Mouse (Mus musculus): ENCODE measurements at regions not wholly inside any gene's neighbourhood (a gene's known extent, or its start where the extent isn't known, plus 50 kb on each side); places are given as distances from the start of the nearest gene placed in this dataset.
"Not testable (repeated sequence)": the region's sequence is repeated elsewhere in the genome, so short reads cannot be mapped to it uniquely, and the experiment has no call there.

DNA sequence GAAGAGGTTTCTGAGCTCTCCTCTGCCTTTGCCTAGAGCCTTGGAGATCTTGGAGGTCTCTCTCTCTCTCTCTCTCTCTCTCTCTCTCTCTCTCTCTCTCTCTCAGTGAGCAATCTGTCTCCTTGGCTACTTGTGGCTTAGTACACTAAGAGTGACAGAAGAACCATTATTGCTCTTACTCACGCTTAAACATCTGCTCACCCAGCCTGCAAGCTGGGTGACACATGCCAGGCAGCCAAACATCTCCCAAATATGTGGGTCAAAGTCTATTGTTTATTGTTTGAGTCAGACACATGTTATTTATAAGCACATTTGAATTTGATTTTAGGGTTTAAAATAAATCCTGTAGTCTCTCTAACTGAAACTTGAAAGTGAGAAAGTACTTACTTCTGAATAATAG is 72.7 kb downstream of the Ccdc71l start:
- peaks cover 1% of the 10 kb centered on the region for H3K4me1 ChIP-seq (ENCODE audit: control insufficient read depth, insufficient read depth, low read length)
- TF ChIP-seq CTCF (IDR thresholded peaks at IDR 0.05) (no peak), POLR2A (IDR thresholded peaks at IDR 0.05; ENCODE audit: insufficient read depth, low read depth, low read length) (no peak), EP300 (IDR thresholded peaks at IDR 0.05; ENCODE audit: insufficient read depth, low read depth, low read length) (no peak)
- H3K9ac ChIP-seq (ENCODE audit: low read depth, low read length) = no peak overlapping the region
- no peak overlapping the region for H3K4me3 ChIP-seq
- 57% methylated on average over 1 of the region's 1 CpGs for WGBS
- intact Hi-C loops (cut with DNase I) = no loop called here
- no peak for DNase-seq
- H3K27me3 ChIP-seq (ENCODE audit: control insufficient read depth, insufficient read depth, low read length) = no peaks in the 10 kb centered on the region
- no peaks in the 10 kb centered on the region for H3K79me2 ChIP-seq (replicated peaks; ENCODE audit: control insufficient read depth, insufficient read depth, low read length)
- no peaks in the 10 kb centered on the region for H3K36me3 ChIP-seq (ENCODE audit: control insufficient read depth, insufficient read depth, low read length)
- H3K27ac ChIP-seq = no peak overlapping the region

DNA sequence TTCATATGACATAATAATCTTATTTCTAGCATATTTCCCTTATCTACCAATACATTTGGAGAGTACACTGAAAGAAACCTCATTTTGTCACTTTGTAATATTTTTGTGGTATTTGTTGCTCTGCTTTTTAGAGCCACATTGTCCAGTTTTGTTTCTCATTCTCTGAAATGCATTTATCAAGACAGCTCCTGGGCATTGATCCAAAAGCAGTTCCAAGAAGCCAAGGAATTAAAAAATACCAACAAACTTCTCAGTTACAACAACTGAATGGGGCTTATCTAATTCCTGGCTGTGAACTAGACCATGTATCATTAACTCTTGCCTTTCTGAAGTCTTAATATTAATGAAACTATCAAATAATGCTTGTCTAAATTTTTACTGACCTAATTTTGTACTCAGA is 76.3 kb downstream of the Ccdc71l start:
- Histone ChIP-seq H3K27ac (no peak overlapping the region), H3K9ac (ENCODE audit: low read depth, low read length) (no peak overlapping the region), H3K4me1 (ENCODE audit: control insufficient read depth, insufficient read depth, low read length) (peaks cover 1% of the 10 kb centered on the region), H3K27me3 (ENCODE audit: control insufficient read depth, insufficient read depth, low read length) (no peaks in the 10 kb centered on the region), H3K4me3 (no peak overlapping the region), H3K36me3 (ENCODE audit: control insufficient read depth, insufficient read depth, low read length) (no peaks in the 10 kb centered on the region), H3K79me2 (replicated peaks; ENCODE audit: control insufficient read depth, insufficient read depth, low read length) (no peaks in the 10 kb centered on the region)
- no peak for TF ChIP-seq EP300 (IDR thresholded peaks at IDR 0.05; ENCODE audit: insufficient read depth, low read depth, low read length)
- no peak for TF ChIP-seq POLR2A (IDR thresholded peaks at IDR 0.05; ENCODE audit: insufficient read depth, low read depth, low read length)
- TF ChIP-seq CTCF (IDR thresholded peaks at IDR 0.05) = no peak
- intact Hi-C loops (cut with DNase I) = no loop called here
- DNase-seq = no peak

DNA sequence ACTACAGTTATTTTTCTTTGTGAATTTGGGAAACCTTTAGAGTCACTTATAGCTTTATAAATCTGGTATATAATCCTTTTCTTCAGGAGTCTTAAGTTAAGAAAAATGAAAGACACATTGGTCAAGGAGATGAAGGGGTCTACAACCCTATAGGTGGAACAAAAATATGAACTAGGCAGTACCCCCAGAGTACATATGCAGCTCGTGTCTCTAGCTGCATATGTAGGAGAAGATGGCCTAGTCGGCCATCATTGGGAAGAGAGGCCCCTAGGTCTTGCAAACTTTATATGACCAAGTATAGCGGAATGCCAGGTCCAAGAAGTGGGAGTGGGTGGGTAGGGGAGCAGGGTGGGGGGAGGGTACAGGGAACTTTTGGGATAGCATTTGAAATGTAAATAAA is 76.7 kb downstream of the Ccdc71l start:
- intact Hi-C loops (cut with DNase I); H3K27ac ChIP-seq; H3K4me1 ChIP-seq (ENCODE audit: control insufficient read depth, insufficient read depth, low read length); H3K79me2 ChIP-seq (replicated peaks; ENCODE audit: control insufficient read depth, insufficient read depth, low read length); H3K9ac ChIP-seq (ENCODE audit: low read depth, low read length); H3K4me3 ChIP-seq; DNase-seq; H3K36me3 ChIP-seq (ENCODE audit: control insufficient read depth, insufficient read depth, low read length); H3K27me3 ChIP-seq (ENCODE audit: control insufficient read depth, insufficient read depth, low read length): not testable (repeated sequence)
- WGBS = 91% methylated on average over 3 of the region's 3 CpGs

DNA sequence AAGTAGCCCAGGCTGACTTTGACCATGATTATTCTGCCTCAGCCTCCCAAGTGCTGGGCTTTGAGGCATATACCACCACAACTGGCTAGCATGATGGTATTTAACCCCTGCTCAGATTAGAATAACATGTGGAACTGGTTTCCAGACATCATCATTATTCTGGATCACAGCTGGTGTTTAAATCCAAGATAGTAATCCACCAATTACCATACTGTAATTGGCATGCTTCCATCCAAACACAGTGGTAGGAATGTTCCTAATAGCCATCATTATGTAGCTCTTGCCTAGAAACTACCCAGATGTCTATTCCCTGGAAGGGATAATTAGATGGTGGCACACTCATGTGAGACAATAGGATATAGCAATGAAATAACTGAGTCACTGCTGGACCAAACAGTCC is 77.4 kb downstream of the Ccdc71l start:
- intact Hi-C loops (cut with DNase I) = no loop called here
- Histone ChIP-seq H3K4me3 (no peak overlapping the region), H3K9ac (ENCODE audit: low read depth, low read length) (no peak overlapping the region), H3K79me2 (replicated peaks; ENCODE audit: control insufficient read depth, insufficient read depth, low read length) (no peaks in the 10 kb centered on the region), H3K27me3 (ENCODE audit: control insufficient read depth, insufficient read depth, low read length) (no peaks in the 10 kb centered on the region), H3K36me3 (ENCODE audit: control insufficient read depth, insufficient read depth, low read length) (no peaks in the 10 kb centered on the region), H3K4me1 (ENCODE audit: control insufficient read depth, insufficient read depth, low read length) (peaks cover 1% of the 10 kb centered on the region), H3K27ac (no peak overlapping the region)
- no peak for DNase-seq
- no peak for TF ChIP-seq EP300 (IDR thresholded peaks at IDR 0.05; ENCODE audit: insufficient read depth, low read depth, low read length)
- no peak for TF ChIP-seq POLR2A (IDR thresholded peaks at IDR 0.05; ENCODE audit: insufficient read depth, low read depth, low read length)
- no peak for TF ChIP-seq CTCF (IDR thresholded peaks at IDR 0.05)

DNA sequence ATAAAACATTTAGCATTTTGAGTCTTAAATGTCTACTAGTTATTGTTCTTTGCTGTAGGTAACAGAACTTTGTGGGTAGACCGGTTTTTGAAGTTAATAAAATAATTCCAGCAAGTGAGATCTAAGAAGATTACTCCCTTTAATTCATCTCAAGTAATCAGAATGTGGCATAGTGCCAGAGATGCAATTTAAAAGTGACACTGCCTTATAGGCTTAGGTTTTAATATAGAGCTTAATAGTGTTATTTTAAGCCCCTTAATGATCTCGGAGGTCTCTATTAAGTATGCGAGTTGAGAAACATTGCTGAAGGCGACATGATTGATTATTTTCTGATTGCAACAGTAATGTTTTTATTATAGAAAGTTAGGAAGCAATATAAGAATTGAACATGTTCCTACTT is 78.3 kb downstream of the Ccdc71l start:
- Histone ChIP-seq H3K27ac (no peak overlapping the region), H3K79me2 (replicated peaks; ENCODE audit: control insufficient read depth, insufficient read depth, low read length) (no peaks in the 10 kb centered on the region), H3K27me3 (ENCODE audit: control insufficient read depth, insufficient read depth, low read length) (no peaks in the 10 kb centered on the region), H3K4me3 (no peak overlapping the region), H3K4me1 (ENCODE audit: control insufficient read depth, insufficient read depth, low read length) (peaks cover 1% of the 10 kb centered on the region; the same call in 1 of the 2 replicates), H3K9ac (ENCODE audit: low read depth, low read length) (no peak overlapping the region), H3K36me3 (ENCODE audit: control insufficient read depth, insufficient read depth, low read length) (no peaks in the 10 kb centered on the region)
- DNase-seq = no peak
- intact Hi-C loops (cut with DNase I) = no loop called here
- TF ChIP-seq POLR2A (IDR thresholded peaks at IDR 0.05; ENCODE audit: insufficient read depth, low read depth, low read length) (no peak), CTCF (IDR thresholded peaks at IDR 0.05) (no peak), EP300 (IDR thresholded peaks at IDR 0.05; ENCODE audit: insufficient read depth, low read depth, low read length) (no peak)
- WGBS = 85% methylated on average over 4 of the region's 4 CpGs

DNA sequence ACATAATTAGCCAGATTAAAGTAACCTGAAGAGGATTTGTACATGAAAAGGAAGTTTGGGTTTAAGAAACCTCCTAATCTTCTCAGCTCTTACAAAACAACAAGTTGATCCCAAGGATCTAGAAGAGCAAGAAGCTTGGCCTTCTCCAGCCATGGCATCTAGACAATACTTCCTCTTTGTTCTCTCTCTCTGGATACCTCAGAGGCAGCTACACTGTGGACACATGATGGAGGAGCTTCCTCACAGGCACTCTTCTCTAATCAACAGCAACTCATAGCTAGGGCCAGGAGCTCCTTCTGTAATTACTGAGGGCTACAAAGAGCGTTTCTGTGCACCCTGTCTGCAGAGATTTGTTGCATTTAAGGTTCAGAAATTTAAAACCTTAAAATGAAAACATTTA is 79.9 kb downstream of the Ccdc71l start:
- DNase-seq = no peak
- TF ChIP-seq CTCF (IDR thresholded peaks at IDR 0.05) (no peak), EP300 (IDR thresholded peaks at IDR 0.05; ENCODE audit: insufficient read depth, low read depth, low read length) (no peak), POLR2A (IDR thresholded peaks at IDR 0.05; ENCODE audit: insufficient read depth, low read depth, low read length) (no peak)
- Histone ChIP-seq H3K4me3 (no peak overlapping the region), H3K79me2 (replicated peaks; ENCODE audit: control insufficient read depth, insufficient read depth, low read length) (no peaks in the 10 kb centered on the region), H3K27ac (no peak overlapping the region), H3K27me3 (ENCODE audit: control insufficient read depth, insufficient read depth, low read length) (no peaks in the 10 kb centered on the region), H3K36me3 (ENCODE audit: control insufficient read depth, insufficient read depth, low read length) (no peaks in the 10 kb centered on the region), H3K4me1 (ENCODE audit: control insufficient read depth, insufficient read depth, low read length) (peaks cover 1% of the 10 kb centered on the region; the same call in 1 of the 2 replicates), H3K9ac (ENCODE audit: low read depth, low read length) (no peak overlapping the region)
- WGBS = 80% methylated on average over 1 of the region's 1 CpGs
- intact Hi-C loops (cut with DNase I) = no loop called here

Measured in heart, adult 2 months (tissue).